Mouse (Mus musculus) adrenal gland, adult 18-20 months (tissue): ENCODE measurements at regions not wholly inside any gene's neighbourhood (a gene's known extent, or its start where the extent isn't known, plus 50 kb on each side); places are given as distances from the start of the nearest gene placed in this dataset.

Experiments used
- DNase-seq, 2 experiments: peaks; one replicate each; pipeline ENCODE4 v3.0.0; 2021 to 2022; ENCODE audit warnings: low spot score in 2 of 2

- DNase-seq: no peak
Measured at GRCm38 (mm10) chr1:183619451-183620059, 201.5 kb downstream of the Hhipl2 start.

- no peak for DNase-seq
Measured at GRCm38 (mm10) chr1:183622341-183622740, 204.3 kb downstream of the Hhipl2 start.

- DNase-seq: no peak
Measured at GRCm38 (mm10) chr1:183624266-183624665, 206.3 kb downstream of the Hhipl2 start.

DNA sequence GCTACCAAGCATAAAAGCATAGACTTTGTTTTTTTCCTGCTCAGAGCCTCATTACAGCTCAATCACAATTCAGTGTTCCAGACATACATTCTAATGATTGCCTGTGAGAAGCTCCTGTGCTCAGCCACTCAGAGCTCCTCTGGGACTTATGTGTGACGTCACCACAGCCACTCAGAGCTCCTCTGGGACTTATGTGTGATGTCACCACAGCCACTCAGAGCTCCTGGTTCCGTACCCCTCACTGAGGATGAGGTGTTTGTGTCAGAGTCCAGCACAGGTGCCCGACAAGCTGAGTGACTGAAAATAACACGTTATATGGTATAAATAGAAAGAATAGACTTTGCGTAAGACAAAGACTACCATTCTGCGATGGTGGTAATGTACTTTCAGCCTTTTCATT is 215.8 kb downstream of the Hhipl2 start:
- DNase-seq: no peak

DNA sequence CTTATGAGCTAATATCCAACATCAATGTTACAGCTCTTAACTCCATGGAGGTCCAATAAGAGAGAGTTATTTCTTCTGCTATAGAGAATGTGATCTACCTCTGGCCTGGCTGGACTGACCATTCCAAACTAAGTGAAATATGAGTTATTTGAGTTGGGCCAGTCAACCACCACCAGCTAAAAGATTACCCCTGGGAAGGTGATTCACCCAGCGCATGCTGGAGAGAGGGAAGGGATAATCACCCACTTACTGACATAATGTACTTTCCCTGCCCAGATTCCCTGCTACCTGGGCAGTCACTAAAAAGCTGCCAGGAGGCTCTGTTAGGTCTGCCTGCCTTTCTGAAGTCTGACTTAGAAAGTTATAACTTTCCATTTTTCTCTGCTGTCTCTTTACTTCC is 216.8 kb downstream of the Hhipl2 start:
- no peak for DNase-seq

DNA sequence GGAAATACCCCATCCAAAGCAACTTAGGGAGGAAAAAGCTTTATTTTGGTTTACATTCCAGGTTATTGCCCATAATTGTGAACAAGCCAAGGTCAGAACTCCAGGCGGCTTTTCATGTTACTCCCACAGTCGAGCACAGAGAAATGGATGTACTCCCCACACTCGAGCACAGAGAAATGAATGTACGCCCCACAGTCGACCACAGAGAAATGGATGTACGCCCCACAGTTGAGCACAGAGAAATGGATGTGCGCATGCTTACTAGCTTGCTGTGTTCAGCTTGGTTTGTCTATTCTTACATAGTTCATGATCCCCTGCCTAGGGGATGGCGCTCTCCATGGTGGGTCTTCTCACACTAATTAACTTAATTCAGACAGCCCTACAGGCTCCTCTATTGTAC is 219.2 kb downstream of the Hhipl2 start:
- no peak for DNase-seq

- DNase-seq: no peak
Measured at GRCm38 (mm10) chr1:183639332-183639731, 221.3 kb downstream of the Hhipl2 start.

DNA sequence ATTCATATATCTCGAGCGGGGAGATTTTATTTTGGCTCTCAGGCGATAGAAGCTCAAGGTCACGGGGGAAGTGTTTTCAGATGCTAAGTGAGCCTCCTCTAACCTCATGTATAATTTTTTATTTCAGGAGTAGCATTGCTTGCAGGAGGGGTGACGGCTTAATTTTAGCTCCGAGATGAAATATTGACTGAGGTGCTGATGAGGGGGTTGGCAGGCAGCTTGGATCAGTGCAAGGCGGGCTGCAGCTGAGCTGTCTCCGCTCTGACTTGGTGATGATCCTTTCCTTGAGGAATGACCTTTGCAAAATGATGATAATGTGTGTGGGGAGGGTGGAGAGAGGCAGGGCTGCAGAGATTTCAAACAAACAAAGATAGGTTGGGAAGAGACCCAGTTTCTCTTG is 222.6 kb downstream of the Hhipl2 start:
- DNase-seq: no peak

DNA sequence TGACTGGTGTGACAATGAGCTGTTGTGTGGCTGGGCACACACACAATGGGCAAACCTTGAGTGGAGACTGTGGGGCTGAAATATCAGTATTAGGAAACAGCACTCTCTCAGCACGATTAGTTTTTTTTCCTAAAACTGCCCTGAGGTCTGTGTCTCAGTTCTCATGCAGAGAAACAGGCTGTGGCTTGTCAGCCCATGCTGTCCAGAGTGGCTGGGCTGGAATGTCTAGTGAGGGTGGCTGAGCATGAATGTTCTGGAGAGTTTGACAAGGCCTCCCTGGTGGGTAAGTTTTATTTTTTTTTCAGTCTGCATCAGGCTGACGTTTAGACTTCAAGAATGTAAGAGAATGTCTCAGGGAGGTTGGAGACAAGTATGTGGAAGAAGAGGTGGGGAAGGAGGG is 226.0 kb downstream of the Hhipl2 start:
- no peak for DNase-seq

DNA sequence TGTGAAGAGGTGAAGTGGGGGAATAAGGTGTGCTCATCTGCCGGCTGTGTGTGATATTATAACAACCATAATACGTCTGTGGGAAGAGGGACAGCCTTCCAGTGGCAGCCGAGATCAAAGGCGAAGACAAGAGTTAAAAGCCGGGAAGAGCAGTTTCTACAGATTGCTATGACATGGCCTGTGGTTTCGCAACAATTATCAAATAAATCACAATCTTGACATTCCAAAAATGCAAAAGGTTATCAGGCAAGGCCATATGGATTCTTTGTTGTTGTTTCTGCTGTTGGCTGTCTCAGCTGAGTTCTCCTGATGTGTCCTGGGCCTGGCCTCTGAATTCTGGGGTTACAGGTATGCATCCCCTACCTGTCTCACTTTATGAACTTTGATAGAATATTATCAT is 235.9 kb downstream of the Hhipl2 start:
- DNase-seq: peak in 1 of 2 experiments; percentile 15

DNA sequence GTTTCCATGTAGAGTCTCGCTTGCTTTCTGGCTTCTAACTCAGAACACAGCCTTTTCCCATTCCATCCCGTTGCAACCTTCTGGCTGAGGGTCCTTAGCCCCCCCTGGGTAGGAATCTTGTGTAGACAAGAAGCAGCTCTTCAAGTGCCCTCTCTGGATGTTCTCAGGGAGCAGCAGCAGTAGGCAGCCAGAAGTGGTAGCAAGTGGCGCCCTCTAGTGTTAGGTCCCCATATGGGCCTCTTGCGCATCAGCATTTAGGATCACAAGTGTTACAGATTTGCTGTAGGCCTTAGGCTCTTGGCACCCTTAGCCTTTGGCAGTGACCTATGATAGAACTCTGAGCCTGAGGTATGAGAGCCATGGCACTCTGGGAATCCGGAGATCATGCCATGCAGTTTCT is 239.0 kb downstream of the Hhipl2 start:
- DNase-seq: peak; percentile 63 to 64

DNA sequence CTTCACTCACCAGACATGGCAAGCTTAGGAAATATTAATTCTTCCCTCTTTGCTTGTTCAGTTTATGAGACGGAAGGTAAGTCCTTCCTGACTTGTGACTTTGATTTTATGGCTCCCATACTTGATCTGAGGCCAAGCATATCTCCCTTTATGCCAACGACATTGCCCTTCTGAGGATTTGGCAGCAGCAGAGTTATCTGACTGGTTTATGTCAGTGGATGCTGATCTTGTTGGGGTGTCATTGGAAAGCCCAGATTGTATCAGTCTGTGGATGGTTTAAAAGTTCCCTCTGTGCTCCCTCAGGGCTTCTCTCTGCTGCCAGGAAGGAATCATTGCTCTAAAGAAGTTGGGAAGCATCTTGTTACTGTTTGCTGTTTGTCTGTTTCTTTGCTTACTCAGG is 242.5 kb downstream of the Hhipl2 start:
- no peak for DNase-seq

GRCm38 (mm10) chr1:183662369-183663043 is 244.5 kb downstream of the Hhipl2 start:
- no peak for DNase-seq

- no peak for DNase-seq
Measured at GRCm38 (mm10) chr1:183669271-183669670, 251.3 kb downstream of the Hhipl2 start.

GRCm38 (mm10) chr1:183669674-183670073 is 251.7 kb downstream of the Hhipl2 start:
- no peak for DNase-seq

GRCm38 (mm10) chr1:183670542-183670941 is 252.5 kb downstream of the Hhipl2 start:
- no peak for DNase-seq

DNA sequence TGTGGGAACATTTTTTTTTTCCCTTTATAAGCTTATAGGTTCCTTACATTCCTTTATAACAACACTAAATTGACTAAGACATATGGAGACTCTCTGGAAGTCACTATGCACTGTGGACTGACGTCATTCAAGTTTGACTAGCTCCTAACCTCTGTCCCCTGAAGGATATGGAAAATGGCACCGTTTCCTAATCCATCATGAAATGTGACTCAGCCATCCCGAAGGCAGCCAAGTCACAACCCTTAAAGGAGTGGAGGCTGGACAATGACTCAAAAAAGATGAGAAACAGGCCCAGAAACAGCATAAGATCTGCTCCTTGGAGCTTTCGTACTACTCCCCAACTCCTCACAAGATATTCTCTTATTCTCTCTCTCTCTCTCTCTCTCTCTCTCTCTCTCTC is 253.5 kb downstream of the Hhipl2 start:
- no peak for DNase-seq

DNA sequence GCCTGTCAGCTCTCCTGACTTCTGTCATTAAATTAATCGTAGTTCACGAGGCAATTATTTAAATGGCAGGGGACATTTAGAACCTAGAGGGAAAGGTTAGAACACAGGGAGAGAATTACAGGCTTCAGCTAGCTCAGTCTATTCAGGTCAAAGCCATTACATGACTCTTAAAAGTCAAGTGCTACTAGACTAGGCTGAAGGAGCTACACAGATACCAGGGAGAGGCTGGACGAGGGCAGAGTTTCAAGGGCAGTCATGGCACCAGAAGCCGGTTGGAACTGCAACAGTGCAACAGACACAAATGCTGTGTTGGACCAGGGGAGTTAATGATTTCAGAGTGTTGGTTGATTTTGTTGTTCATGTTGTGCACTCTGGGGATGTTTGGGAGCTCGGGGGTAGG is 254.5 kb downstream of the Hhipl2 start:
- no peak for DNase-seq

DNA sequence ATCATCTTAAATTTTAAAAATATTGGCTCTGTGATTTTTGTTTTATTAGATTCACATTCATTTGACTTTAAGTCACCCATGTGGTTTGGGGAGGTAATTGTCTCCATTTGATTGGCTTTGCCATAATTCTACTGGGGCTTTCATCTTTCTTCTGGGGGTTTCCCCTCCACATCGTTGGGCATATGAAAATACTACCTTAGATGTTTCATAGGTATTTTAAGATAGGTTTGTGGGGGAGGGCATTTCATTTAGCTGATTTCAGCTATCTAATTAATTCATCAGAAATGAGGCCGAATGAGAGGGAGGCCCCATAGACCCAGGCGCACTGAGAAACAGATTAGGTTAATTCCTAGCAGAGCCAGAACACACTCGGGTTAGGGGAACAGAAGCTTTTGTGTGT is 259.6 kb downstream of the Hhipl2 start:
- no peak for DNase-seq

GRCm38 (mm10) chr1:183679949-183680348 is 261.9 kb downstream of the Hhipl2 start:
- peak in 1 of 2 experiments; percentile 42 for DNase-seq

DNA sequence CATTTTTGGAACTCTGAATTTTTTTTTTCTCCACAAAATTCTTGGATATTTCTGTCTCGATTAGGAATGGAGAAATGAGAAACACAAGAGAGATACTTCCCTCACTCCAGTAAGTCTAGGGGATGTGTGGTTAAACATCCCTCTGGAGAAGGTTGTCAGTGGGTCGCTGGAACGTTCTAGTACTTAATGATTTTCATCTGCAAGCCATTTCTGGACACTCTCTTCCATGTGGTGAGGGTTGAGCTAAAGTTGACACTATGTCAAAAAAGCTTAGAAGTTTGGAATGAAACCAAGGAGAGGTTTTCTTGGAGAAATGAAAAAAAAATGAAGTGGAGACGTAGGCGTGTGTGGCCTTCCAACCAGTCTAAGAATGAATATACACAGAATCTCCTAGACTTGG is 268.0 kb downstream of the Hhipl2 start:
- DNase-seq: no peak

DNA sequence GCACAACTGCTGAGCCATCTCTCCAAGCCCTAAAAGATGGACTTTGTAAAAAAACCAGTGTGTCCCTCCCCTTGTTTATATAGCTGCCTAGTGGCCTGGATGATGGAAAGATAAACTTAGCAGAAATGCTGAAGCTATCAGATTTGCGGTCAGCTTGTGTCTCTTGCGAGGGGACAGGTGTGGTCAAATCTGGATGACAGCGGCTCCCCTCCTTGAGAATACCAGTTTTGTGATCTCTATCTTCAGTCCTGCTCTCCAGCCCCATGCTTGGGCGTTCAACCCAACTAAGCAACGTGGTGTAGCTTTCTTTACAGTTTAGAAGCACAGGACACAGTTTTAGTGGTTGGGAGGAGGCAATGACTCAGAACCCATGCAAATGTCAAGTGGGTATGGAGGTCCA is 274.7 kb downstream of the Hhipl2 start:
- DNase-seq: no peak

DNA sequence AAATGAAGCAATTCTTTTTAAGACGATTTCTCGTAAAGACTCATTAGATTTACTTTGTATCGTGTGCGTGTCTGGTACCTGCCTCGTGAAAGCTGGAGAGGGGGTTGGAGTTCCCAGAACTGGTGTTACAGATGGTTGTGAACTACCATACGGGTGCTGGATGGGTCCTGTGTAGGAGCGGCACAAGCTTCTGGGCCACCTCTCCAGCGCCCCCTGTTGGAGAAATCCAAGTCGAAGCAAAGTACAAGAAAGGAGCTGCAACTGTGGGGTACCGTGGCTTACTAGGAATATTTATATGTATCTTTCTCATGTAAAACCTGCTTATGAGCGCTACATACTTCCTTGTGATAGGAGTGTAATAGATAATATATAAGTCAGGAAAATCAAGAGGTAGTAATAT is 281.3 kb downstream of the Hhipl2 start:
- peak; percentile 23 to 32 for DNase-seq
